ENCODE assay signal across 7 mouse cellular contexts in genomic region chr10:128302785-128303125, GRCm38 (mm10). TPM values are rescaled to one million over a fixed set of nuclear protein-coding genes. Genes with fewer than 3 reads are reported as not detected.
DNase-seq lines count a peak whose midpoint lies in the region; ATAC-seq lines count a peak whose summit lies in the region.

No protein-coding gene starts in this region.

- peak overlapping the region; percentile 88 for H3K9ac ChIP-seq in lung, embryonic 16.5 days (ENCODE audit: low read length)
- peak overlapping the region; percentile 87 for H3K9ac ChIP-seq in liver, embryonic 11.5 days (ENCODE audit: low read depth, low read length)
- peak overlapping the region; percentile 61 for H3K9ac ChIP-seq in stomach, embryonic 15.5 days

- peak overlapping the region; percentile 67 for H3K4me2 ChIP-seq in lung, embryonic 16.5 days (ENCODE audit: low read depth, low read length)
- H3K4me2 ChIP-seq in liver, embryonic 11.5 days, result peak overlapping the region; percentile 95
- peak overlapping the region; percentile 72 for H3K4me2 ChIP-seq in stomach, embryonic 15.5 days

- H3K4me3 ChIP-seq in lung, embryonic 16.5 days (ENCODE audit: low read length), result peak overlapping the region; percentile 67
- peak overlapping the region; percentile 60 for H3K4me3 ChIP-seq in forebrain, embryonic 10.5 days
- peak overlapping the region; percentile 70 for H3K4me3 ChIP-seq in liver, embryonic 11.5 days (ENCODE audit: low read depth, low read length)
- peak overlapping the region; percentile 64 for H3K4me3 ChIP-seq in stomach, embryonic 15.5 days (replicated peaks)

- no peaks in the 10 kb centered on the region for H3K36me3 ChIP-seq in lung, embryonic 16.5 days (ENCODE audit: control insufficient read depth, insufficient read depth, low read length)
- peaks cover 20% of the 10 kb centered on the region for H3K36me3 ChIP-seq in forebrain, embryonic 10.5 days (replicated peaks)
- no peaks in the 10 kb centered on the region for H3K36me3 ChIP-seq in liver, embryonic 11.5 days (ENCODE audit: control insufficient read depth, insufficient read depth, low read length)
- H3K36me3 ChIP-seq in stomach, embryonic 15.5 days, result no peaks in the 10 kb centered on the region

- intact Hi-C loops in left cerebral cortex, postnatal 10 days (cut with DNase I), result no loop called here

- no peaks in the 10 kb centered on the region for H3K27me3 ChIP-seq in lung, embryonic 16.5 days (ENCODE audit: control insufficient read depth, insufficient read depth, low read depth, low read length)
- H3K27me3 ChIP-seq in forebrain, embryonic 10.5 days (ENCODE audit: poor library complexity, severe bottlenecking), result no peaks in the 10 kb centered on the region
- H3K27me3 ChIP-seq in liver, embryonic 11.5 days (replicated peaks; ENCODE audit: control insufficient read depth, insufficient read depth, low read length), result no peaks in the 10 kb centered on the region
- H3K27me3 ChIP-seq in stomach, embryonic 15.5 days (replicated peaks), result no peaks in the 10 kb centered on the region

- no peaks in the 10 kb centered on the region for H3K9me3 ChIP-seq in lung, embryonic 16.5 days (ENCODE audit: control insufficient read depth, low read length)
- H3K9me3 ChIP-seq in forebrain, embryonic 10.5 days, result no peaks in the 10 kb centered on the region
- H3K9me3 ChIP-seq in liver, embryonic 11.5 days (ENCODE audit: control insufficient read depth, low read length), result no peaks in the 10 kb centered on the region
- no peaks in the 10 kb centered on the region for H3K9me3 ChIP-seq in stomach, embryonic 15.5 days

- DNase-seq in lung, postnatal 25 days (ENCODE audit: low spot score), result no peak
- no peak for DNase-seq in forebrain, embryonic 10.5 days (ENCODE audit: extremely low spot score, low spot score)
- no peak for DNase-seq in liver, embryonic 11.5 days (ENCODE audit: low spot score)
- no peak for DNase-seq in adrenal gland, postnatal 36 days
- no peak for DNase-seq in left cerebral cortex, postnatal 10 days (ENCODE audit: extremely low spot score in 1 of 2, low spot score in 2 of 2)

- H3K27ac ChIP-seq in lung, embryonic 16.5 days (ENCODE audit: low read length), result peak overlapping the region; percentile 97
- H3K27ac ChIP-seq in forebrain, embryonic 10.5 days, result peak overlapping the region; percentile 91
- peak overlapping the region; percentile 91 for H3K27ac ChIP-seq in liver, embryonic 11.5 days (ENCODE audit: low read depth, low read length)
- H3K27ac ChIP-seq in stomach, embryonic 15.5 days, result peak overlapping the region; percentile 98

- ATAC-seq in lung, embryonic 16.5 days (ENCODE audit: low read depth), result peak; percentile 35
- ATAC-seq in liver, embryonic 11.5 days (replicated peaks; ENCODE audit: low FRiP score), result peak; percentile 19; the same call in 1 of the 2 replicates
- peak; percentile 52 for ATAC-seq in stomach, embryonic 15.5 days (ENCODE audit: insufficient read depth, low FRiP score, low read depth)

- H3K4me1 ChIP-seq in lung, embryonic 16.5 days (replicated peaks; ENCODE audit: control insufficient read depth, insufficient read depth, low read length), result peaks cover 12% of the 10 kb centered on the region
- peaks cover 21% of the 10 kb centered on the region for H3K4me1 ChIP-seq in forebrain, embryonic 10.5 days
- peaks cover 9% of the 10 kb centered on the region for H3K4me1 ChIP-seq in liver, embryonic 11.5 days (replicated peaks; ENCODE audit: control insufficient read depth, insufficient read depth, low read length)
- peaks cover 14% of the 10 kb centered on the region for H3K4me1 ChIP-seq in stomach, embryonic 15.5 days

- WGBS in lung, embryonic 16.5 days, result under 1% methylated on average over 9 of the region's 9 CpGs
- 1% methylated on average over 9 of the region's 9 CpGs for WGBS in forebrain, embryonic 10.5 days
- under 1% methylated on average over 9 of the region's 9 CpGs for WGBS in liver, embryonic 11.5 days
- under 1% methylated on average over 9 of the region's 9 CpGs for WGBS in stomach, embryonic 15.5 days

RNA-seq across cellular contexts. Expression of gene Pan2, which starts 0.4 kb away (rescaled TPM):
- polyA plus RNA-seq in lung, embryonic 16.5 days (2015; fragmentation: Nextera tagmentation; extraction: Ambion mirVana), result 38.7 and 39.8 TPM in 2 replicates
- polyA plus RNA-seq in forebrain, embryonic 10.5 days (2016; fragmentation: Nextera tagmentation; extraction: Ambion mirVana), result 42.1 and 45.3 TPM in 2 replicates
- polyA plus RNA-seq in liver, embryonic 11.5 days (2014; fragmentation: Nextera tagmentation; extraction: Ambion mirVana), result 27.8 and 29.9 TPM in 2 replicates
- polyA plus RNA-seq in stomach, embryonic 15.5 days (2015; fragmentation: Nextera tagmentation; extraction: Ambion mirVana), result 27.1 and 31.2 TPM in 2 replicates
- total RNA-seq in adrenal gland, postnatal 36 days (2021), result 10 to 100 TPM; 17.7 to 19.6 TPM
- 10 to 100 TPM; 13.0 to 14.1 TPM for total RNA-seq in left cerebral cortex, postnatal 10 days (2021)

RNA-seq across cellular contexts. Expression of gene Il23a, which starts 4.2 kb away (rescaled TPM):
- 0.34 and 0.38 TPM in 2 replicates for polyA plus RNA-seq in lung, embryonic 16.5 days (2015; fragmentation: Nextera tagmentation; extraction: Ambion mirVana)
- polyA plus RNA-seq in forebrain, embryonic 10.5 days (2016; fragmentation: Nextera tagmentation; extraction: Ambion mirVana), result not detected in 2 replicates
- 0.12 and 0.22 TPM in 2 replicates for polyA plus RNA-seq in liver, embryonic 11.5 days (2014; fragmentation: Nextera tagmentation; extraction: Ambion mirVana)
- 0.40 and 0.46 TPM in 2 replicates for polyA plus RNA-seq in stomach, embryonic 15.5 days (2015; fragmentation: Nextera tagmentation; extraction: Ambion mirVana)
- total RNA-seq in adrenal gland, postnatal 36 days (2021), result not detected
- under 1 TPM; 0.43 to 0.58 TPM for total RNA-seq in left cerebral cortex, postnatal 10 days (2021)

RNA-seq across cellular contexts. Expression of gene Cnpy2, which starts 19.5 kb away (rescaled TPM):
- polyA plus RNA-seq in lung, embryonic 16.5 days (2015; fragmentation: Nextera tagmentation; extraction: Ambion mirVana), result 326 and 347 TPM in 2 replicates
- 253 and 256 TPM in 2 replicates for polyA plus RNA-seq in forebrain, embryonic 10.5 days (2016; fragmentation: Nextera tagmentation; extraction: Ambion mirVana)
- 195 and 221 TPM in 2 replicates for polyA plus RNA-seq in liver, embryonic 11.5 days (2014; fragmentation: Nextera tagmentation; extraction: Ambion mirVana)
- polyA plus RNA-seq in stomach, embryonic 15.5 days (2015; fragmentation: Nextera tagmentation; extraction: Ambion mirVana), result 331 and 344 TPM in 2 replicates
- total RNA-seq in adrenal gland, postnatal 36 days (2021), result 100 to 1,000 TPM; 170 to 204 TPM
- 10 to 100 TPM; 64.4 to 69.7 TPM for total RNA-seq in left cerebral cortex, postnatal 10 days (2021)

RNA-seq across cellular contexts. Expression of gene Stat2, which starts 32.4 kb away (rescaled TPM):
- 12.3 and 13.1 TPM in 2 replicates for polyA plus RNA-seq in lung, embryonic 16.5 days (2015; fragmentation: Nextera tagmentation; extraction: Ambion mirVana)
- 10.7 and 11.2 TPM in 2 replicates for polyA plus RNA-seq in forebrain, embryonic 10.5 days (2016; fragmentation: Nextera tagmentation; extraction: Ambion mirVana)
- 12.5 and 14.9 TPM in 2 replicates for polyA plus RNA-seq in liver, embryonic 11.5 days (2014; fragmentation: Nextera tagmentation; extraction: Ambion mirVana)
- 13.0 and 16.3 TPM in 2 replicates for polyA plus RNA-seq in stomach, embryonic 15.5 days (2015; fragmentation: Nextera tagmentation; extraction: Ambion mirVana)
- total RNA-seq in adrenal gland, postnatal 36 days (2021), result 10 to 100 TPM; 32.9 to 33.6 TPM
- total RNA-seq in left cerebral cortex, postnatal 10 days (2021), result 10 to 100 TPM; 20.2 to 26.0 TPM

RNA-seq across cellular contexts. Expression of gene Apof, which starts 34.3 kb away (rescaled TPM):
- polyA plus RNA-seq in lung, embryonic 16.5 days (2015; fragmentation: Nextera tagmentation; extraction: Ambion mirVana), result 0.43 and 2.6 TPM in 2 replicates
- not detected in 2 replicates for polyA plus RNA-seq in forebrain, embryonic 10.5 days (2016; fragmentation: Nextera tagmentation; extraction: Ambion mirVana)
- 25.0 and 28.0 TPM in 2 replicates for polyA plus RNA-seq in liver, embryonic 11.5 days (2014; fragmentation: Nextera tagmentation; extraction: Ambion mirVana)
- 2.8 and 8.5 TPM in 2 replicates for polyA plus RNA-seq in stomach, embryonic 15.5 days (2015; fragmentation: Nextera tagmentation; extraction: Ambion mirVana)
- total RNA-seq in adrenal gland, postnatal 36 days (2021), result 10 to 100 TPM in 1 of 2 experiments, 1 to 10 TPM in 1; 1.5 to 11.9 TPM
- not detected for total RNA-seq in left cerebral cortex, postnatal 10 days (2021)
